Mouse (Mus musculus): ENCODE measurements around the gene Rab37. TPM values are rescaled to one million over a fixed set of nuclear protein-coding genes. Genes with fewer than 3 reads are reported as not detected.

Rab37 gene
- total RNA-seq, 2 experiments from 2014 or later: 0.67 to 0.75 TPM

- intact Hi-C loops (cut with DNase I): loop anchor here (5.0 kb wide), 2 partner anchors 99 to 189 kb away; no protein-coding TSS in a partner anchor
- DNase-seq (ENCODE audit: low spot score): no peak
Observed at GRCm38 (mm10) chr11:115083376-115084139, 7.7 kb upstream of the Rab37 start.

- intact Hi-C loops (cut with DNase I): loop anchor here (5.0 kb wide), 2 partner anchors 98 to 188 kb away; no protein-coding TSS in a partner anchor
- no peak for DNase-seq (ENCODE audit: low spot score)
Observed at GRCm38 (mm10) chr11:115084595-115084994, 6.6 kb upstream of the Rab37 start.

- intact Hi-C loops (cut with DNase I): no loop called here
- DNase-seq (ENCODE audit: low spot score): no peak
Observed at GRCm38 (mm10) chr11:115085064-115085463, 6.2 kb upstream of the Rab37 start.

GRCm38 (mm10) chr11:115086213-115086612, 5.0 kb upstream of the Rab37 start:
- intact Hi-C loops (cut with DNase I): no loop called here
- DNase-seq (ENCODE audit: low spot score): no peak

GRCm38 (mm10) chr11:115089853-115090252, 1.4 kb upstream of the Rab37 start:
- DNase-seq (ENCODE audit: low spot score): no peak
- intact Hi-C loops (cut with DNase I): no loop called here

GRCm38 (mm10) chr11:115092140-115092539, 909 bp downstream of the Rab37 start:
- intact Hi-C loops (cut with DNase I): no loop called here

GRCm38 (mm10) chr11:115098203-115098932, 7.1 kb downstream of the Rab37 start:
- no peak for DNase-seq (ENCODE audit: low spot score)

More at GRCm38 (mm10) chr11:115092140-115092539, 909 bp downstream of the Rab37 start:
- DNase-seq (ENCODE audit: low spot score): no peak

GRCm38 (mm10) chr11:115099241-115099840, 8.1 kb downstream of the Rab37 start:
- intact Hi-C loops (cut with DNase I): no loop called here

More at GRCm38 (mm10) chr11:115098203-115098932, 7.1 kb downstream of the Rab37 start:
- intact Hi-C loops (cut with DNase I): no loop called here

GRCm38 (mm10) chr11:115100032-115100621, 8.9 kb downstream of the Rab37 start:
- no peak for DNase-seq (ENCODE audit: low spot score)
- intact Hi-C loops (cut with DNase I): no loop called here

More at GRCm38 (mm10) chr11:115099241-115099840, 8.1 kb downstream of the Rab37 start:
- no peak for DNase-seq (ENCODE audit: low spot score)

- intact Hi-C loops (cut with DNase I): no loop called here
- DNase-seq (ENCODE audit: low spot score): no peak
Observed at GRCm38 (mm10) chr11:115100741-115101140, 9.5 kb downstream of the Rab37 start.

- intact Hi-C loops (cut with DNase I): no loop called here
- DNase-seq (ENCODE audit: low spot score): no peak
Observed at GRCm38 (mm10) chr11:115101615-115102051, 10.4 kb downstream of the Rab37 start.

GRCm38 (mm10) chr11:115102116-115102515, 10.9 kb downstream of the Rab37 start:
- DNase-seq (ENCODE audit: low spot score): no peak
- intact Hi-C loops (cut with DNase I): no loop called here

GRCm38 (mm10) chr11:115103470-115104413, 12.5 kb downstream of the Rab37 start:
- no peak for DNase-seq (ENCODE audit: low spot score)
- intact Hi-C loops (cut with DNase I): no loop called here

- DNase-seq (ENCODE audit: low spot score): no peak
- intact Hi-C loops (cut with DNase I): no loop called here
Observed at GRCm38 (mm10) chr11:115104769-115105563, 13.7 kb downstream of the Rab37 start.

- intact Hi-C loops (cut with DNase I): no loop called here
- no peak for DNase-seq (ENCODE audit: low spot score)
Observed at GRCm38 (mm10) chr11:115106638-115107037, 15.4 kb downstream of the Rab37 start.

- intact Hi-C loops (cut with DNase I): no loop called here
- no peak for DNase-seq (ENCODE audit: low spot score)
Observed at GRCm38 (mm10) chr11:115107403-115107916, 16.2 kb downstream of the Rab37 start.

- intact Hi-C loops (cut with DNase I): no loop called here
Observed at GRCm38 (mm10) chr11:115108176-115108575, 16.9 kb downstream of the Rab37 start.

GRCm38 (mm10) chr11:115110271-115110670, 19.0 kb downstream of the Rab37 start:
- DNase-seq (ENCODE audit: low spot score): no peak

More at GRCm38 (mm10) chr11:115108176-115108575, 16.9 kb downstream of the Rab37 start:
- no peak for DNase-seq (ENCODE audit: low spot score)

More at GRCm38 (mm10) chr11:115110271-115110670, 19.0 kb downstream of the Rab37 start:
- intact Hi-C loops (cut with DNase I): no loop called here
